Mouse (Mus musculus) forebrain, embryonic 10.5 days (tissue): ENCODE results near the gene Treml4. TPM values are rescaled to one million over a fixed set of nuclear protein-coding genes. Genes with fewer than 3 reads are reported as not detected.

Source experiments
- DNase-seq: peaks from one replicate; pipeline ENCODE4 v3.0.0-alpha.2; 2017; ENCODE audit warnings: low spot score; ENCODE audit errors: extremely low spot score
- H3K27ac ChIP-seq: fragments of 300-500 bp; sonication (generic); 2 replicates; pipeline ENCODE4 v1.5.1; 2016; ENCODE audit warnings: mild to moderate bottlenecking
- H3K27me3 ChIP-seq: fragments of 300-500 bp; sonication (generic); 2 replicates; pipeline ENCODE4 v1.6.1; 2016; ENCODE audit warnings: mild to moderate bottlenecking; ENCODE audit not compliant: poor library complexity, severe bottlenecking
- H3K36me3 ChIP-seq: fragments of 300-500 bp; sonication (generic); replicated peaks from 2 replicates; pipeline ENCODE4 v1.6.1; 2016; ENCODE audit warnings: mild to moderate bottlenecking, moderate library complexity
- H3K4me1 ChIP-seq: fragments of 300-500 bp; sonication (generic); 2 replicates; pipeline ENCODE4 v1.6.1; 2016
- H3K4me3 ChIP-seq: fragments of 300-500 bp; sonication (generic); 2 replicates; pipeline ENCODE4 v1.5.1; 2016; ENCODE audit warnings: mild to moderate bottlenecking, moderate library complexity
- H3K9me3 ChIP-seq: fragments of 300-500 bp; sonication (generic); 2 replicates; pipeline ENCODE4 v1.6.1; 2016; ENCODE audit warnings: mild to moderate bottlenecking, moderate library complexity
- WGBS: fragments of 180-500 bp; shearing (Covaris S2); methylation state at CpG from one replicate; pipeline ENCODE4 v1.1.7; 2016; 5-methylcytosine and 5-hydroxymethylcytosine counted together
- polyA plus RNA-seq: library from polyadenylated mRNA; unstranded; fragments of >200 nt; fragmentation: Nextera tagmentation; extraction: Ambion mirVana; gene quantifications from 2 replicates; pipeline ENCODE4 v1.2.1, GENCODE M21; 2016

Gene Treml4
- polyA plus RNA-seq, 1 experiment from 2014 or later, result not detected

DNA sequence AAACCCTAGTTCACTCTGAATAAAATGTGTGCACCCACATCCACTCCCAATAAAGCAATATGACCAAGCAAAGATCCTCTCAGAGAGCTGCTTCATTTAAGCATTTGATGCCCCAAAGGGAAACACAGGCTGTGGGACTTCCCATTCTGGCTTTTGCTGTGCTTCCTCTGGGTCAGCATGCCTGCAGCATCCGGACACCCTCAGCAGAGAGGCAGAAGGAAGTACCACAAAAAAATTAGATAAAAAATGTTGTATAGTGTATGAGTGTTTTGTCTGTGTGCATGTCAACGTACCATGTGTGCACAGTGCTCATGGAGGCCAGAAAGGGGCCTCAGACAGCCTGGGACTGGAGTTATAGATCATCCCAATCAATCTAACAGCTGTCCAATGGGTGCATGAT lies 2.2 kb upstream of the Treml4 start:
- Histone ChIP-seq H3K36me3 (no peaks in the 10 kb centered on the region), H3K4me1 (peaks cover 21% of the 10 kb centered on the region), H3K9me3 (peaks cover 13% of the 10 kb centered on the region; the same call in 1 of the 2 replicates), H3K4me3 (no peak overlapping the region), H3K27me3 (peaks cover 39% of the 10 kb centered on the region), H3K27ac (no peak overlapping the region)
- DNase-seq, result no peak
- 88% methylated on average over 2 of the region's 2 CpGs for WGBS

DNA sequence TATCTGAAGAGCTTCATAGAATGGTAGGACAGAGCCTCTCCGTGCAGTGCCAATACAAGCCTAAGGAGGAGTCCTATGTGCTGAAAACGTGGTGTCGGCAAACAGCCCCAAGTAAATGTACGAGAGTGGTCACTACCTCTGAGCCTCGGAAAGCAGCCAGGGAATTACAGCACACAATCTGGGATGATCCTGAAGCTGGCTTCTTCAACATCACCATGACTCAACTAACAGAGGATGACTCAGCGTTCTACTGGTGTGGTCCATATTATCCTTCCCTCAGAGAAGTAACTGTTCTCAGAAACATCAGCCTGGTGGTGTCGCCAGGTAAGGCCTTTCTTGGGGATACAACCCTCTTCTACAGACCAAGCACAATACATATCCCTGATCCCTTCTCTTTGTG lies 567 bp downstream of the Treml4 start:
- Histone ChIP-seq H3K9me3 (peaks cover 3% of the 10 kb centered on the region; the same call in 1 of the 2 replicates), H3K27me3 (peaks cover 56% of the 10 kb centered on the region), H3K27ac (no peak overlapping the region; the same call in 1 of the 2 replicates), H3K4me3 (no peak overlapping the region), H3K4me1 (peaks cover 29% of the 10 kb centered on the region), H3K36me3 (no peaks in the 10 kb centered on the region)
- WGBS, result 93% methylated on average over 7 of the region's 7 CpGs
- DNase-seq, result no peak

DNA sequence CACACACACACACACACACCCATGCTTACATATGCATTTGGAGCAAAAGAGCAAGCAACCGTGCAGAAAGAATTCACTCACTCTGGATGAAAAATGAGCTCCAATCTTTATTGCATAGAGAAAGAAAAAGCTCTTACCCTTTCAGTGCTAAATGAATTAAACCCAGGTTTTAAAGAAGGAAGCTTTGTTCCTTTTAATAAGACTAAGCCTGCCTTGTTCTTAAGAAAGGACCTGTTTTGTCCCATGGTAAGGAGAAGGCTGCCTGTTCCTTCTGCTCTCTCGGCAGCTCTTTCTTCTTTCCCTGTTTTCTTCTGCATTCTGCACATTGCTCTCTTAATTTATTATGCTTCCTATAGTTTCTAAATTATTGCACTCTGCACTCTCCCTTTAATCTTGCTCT lies 2.0 kb downstream of the Treml4 start:
- DNase-seq, result peak; percentile 36
- 0 out of 2 replicates have a peak overlapping the region, but pooled peaks have one; percentile 48 for H3K27ac ChIP-seq

DNA sequence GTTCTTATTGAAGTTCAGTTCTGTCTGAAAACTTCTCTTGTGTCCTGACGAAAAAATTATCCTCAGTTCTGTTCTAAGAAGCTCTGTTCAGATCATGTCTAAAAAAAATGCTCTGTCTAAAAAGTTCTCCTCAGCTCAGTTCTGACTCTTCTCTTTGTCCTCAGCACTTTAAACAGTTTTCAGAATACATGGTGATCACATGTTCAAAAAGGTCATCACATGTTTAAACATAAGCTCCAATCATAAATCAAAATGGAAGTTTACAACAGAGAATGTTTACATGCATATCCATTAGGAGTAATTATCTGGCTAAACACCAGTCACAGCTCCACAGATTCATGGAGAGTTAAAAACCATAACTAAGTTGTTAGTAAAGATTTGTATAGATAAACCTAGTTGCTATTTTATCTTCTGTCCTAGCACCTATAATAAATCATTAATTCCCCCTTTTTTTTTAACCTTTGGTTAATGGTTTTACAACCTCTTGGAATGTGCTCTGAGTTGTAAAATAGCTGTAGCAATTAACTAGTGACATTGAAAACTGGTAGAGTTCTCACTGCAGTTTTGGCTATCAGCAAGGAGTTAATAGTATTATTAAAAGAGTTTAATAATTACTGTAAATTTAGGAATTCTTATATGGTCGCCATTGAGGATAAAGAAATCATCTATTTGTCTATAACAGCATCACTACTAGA lies 2.7 kb downstream of the Treml4 start:
- Histone ChIP-seq H3K36me3 (no peaks in the 10 kb centered on the region), H3K4me3 (no peak overlapping the region), H3K4me1 (peaks cover 29% of the 10 kb centered on the region), H3K27me3 (peaks cover 59% of the 10 kb centered on the region), H3K9me3 (no peaks in the 10 kb centered on the region), H3K27ac (0 out of 2 replicates have a peak overlapping the region, but pooled peaks have one; percentile 48)
- WGBS, result 42% methylated on average over 2 of the region's 2 CpGs
- no peak for DNase-seq

More for the DNA sequence above, 2.0 kb downstream of the Treml4 start:
- no peaks in the 10 kb centered on the region for H3K9me3 ChIP-seq
- no peak overlapping the region for H3K4me3 ChIP-seq
- peaks cover 29% of the 10 kb centered on the region for H3K4me1 ChIP-seq
- H3K36me3 ChIP-seq, result no peaks in the 10 kb centered on the region
- 19% methylated on average over 2 of the region's 2 CpGs for WGBS
- peaks cover 62% of the 10 kb centered on the region for H3K27me3 ChIP-seq

DNA sequence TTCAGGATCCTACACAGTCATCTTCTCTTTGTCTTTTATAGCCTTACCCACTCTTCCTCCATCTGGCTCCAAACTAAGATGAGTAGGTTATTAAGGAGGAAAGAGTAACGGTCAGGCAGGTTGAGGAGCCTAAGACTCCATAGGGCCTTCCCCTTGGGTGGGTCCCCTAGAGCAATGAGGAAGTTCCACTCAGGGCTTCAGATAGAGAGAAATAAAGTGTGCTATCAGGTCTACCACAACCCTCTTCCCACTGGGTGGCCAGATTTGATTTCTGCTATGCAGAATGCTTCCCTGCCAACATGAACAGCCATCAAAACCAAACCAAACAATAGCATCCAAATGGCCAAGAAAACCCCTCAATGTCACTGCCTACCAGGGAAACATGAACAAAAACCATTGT lies 3.5 kb downstream of the Treml4 start:
- H3K27me3 ChIP-seq, result peaks cover 53% of the 10 kb centered on the region
- H3K4me3 ChIP-seq, result no peak overlapping the region
- H3K36me3 ChIP-seq, result no peaks in the 10 kb centered on the region
- 95% methylated on average over 1 of the region's 1 CpGs for WGBS
- H3K9me3 ChIP-seq, result no peaks in the 10 kb centered on the region
- DNase-seq, result no peak
- peaks cover 29% of the 10 kb centered on the region for H3K4me1 ChIP-seq
- H3K27ac ChIP-seq, result no peak overlapping the region

DNA sequence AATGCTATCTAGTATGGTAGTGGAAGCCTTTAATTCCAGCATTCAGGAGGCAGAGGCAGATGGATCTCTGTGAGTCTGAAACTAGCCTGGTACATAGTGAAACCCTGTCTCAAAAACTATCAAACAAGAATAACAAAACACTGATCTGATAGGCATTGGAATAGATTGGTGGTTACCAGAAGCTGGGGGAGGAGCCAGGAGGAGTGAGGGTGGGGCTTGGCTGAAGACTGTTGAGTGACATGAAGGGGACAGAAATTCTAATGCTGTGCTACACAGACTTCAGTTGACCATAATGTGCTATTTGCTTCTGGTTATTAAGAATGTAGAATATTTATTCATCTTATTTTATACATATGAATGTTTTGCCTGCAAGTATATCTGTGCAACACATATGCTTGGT lies 4.2 kb downstream of the Treml4 start:
- Histone ChIP-seq H3K4me1 (peaks cover 29% of the 10 kb centered on the region), H3K9me3 (no peaks in the 10 kb centered on the region), H3K27me3 (peaks cover 50% of the 10 kb centered on the region), H3K36me3 (no peaks in the 10 kb centered on the region), H3K27ac (no peak overlapping the region), H3K4me3 (no peak overlapping the region)
- DNase-seq, result no peak

DNA sequence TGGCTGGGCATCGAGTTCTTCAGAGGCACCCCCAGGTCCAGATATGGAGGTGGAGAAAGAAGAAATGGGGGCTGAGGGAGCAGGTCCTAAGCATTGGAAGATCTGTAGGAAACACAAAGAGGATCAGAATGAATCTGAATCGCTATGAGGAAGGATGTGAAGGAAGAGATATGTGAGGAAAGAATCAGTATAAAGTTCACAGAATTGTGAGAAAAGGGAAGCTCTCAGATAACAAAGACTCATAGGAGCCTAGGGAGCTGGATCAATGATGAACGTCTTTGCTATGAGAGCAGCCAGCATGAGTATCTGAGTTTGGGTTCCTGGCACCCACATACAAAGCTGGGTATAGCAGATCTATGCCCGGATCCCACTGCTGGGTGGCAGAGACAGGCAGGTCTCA lies 5.7 kb downstream of the Treml4 start:
- Histone ChIP-seq H3K27ac (no peak overlapping the region), H3K27me3 (peaks cover 39% of the 10 kb centered on the region), H3K4me1 (peaks cover 28% of the 10 kb centered on the region), H3K36me3 (no peaks in the 10 kb centered on the region), H3K9me3 (no peaks in the 10 kb centered on the region), H3K4me3 (no peak overlapping the region)
- 80% methylated on average over 4 of the region's 4 CpGs for WGBS
- DNase-seq, result no peak

DNA sequence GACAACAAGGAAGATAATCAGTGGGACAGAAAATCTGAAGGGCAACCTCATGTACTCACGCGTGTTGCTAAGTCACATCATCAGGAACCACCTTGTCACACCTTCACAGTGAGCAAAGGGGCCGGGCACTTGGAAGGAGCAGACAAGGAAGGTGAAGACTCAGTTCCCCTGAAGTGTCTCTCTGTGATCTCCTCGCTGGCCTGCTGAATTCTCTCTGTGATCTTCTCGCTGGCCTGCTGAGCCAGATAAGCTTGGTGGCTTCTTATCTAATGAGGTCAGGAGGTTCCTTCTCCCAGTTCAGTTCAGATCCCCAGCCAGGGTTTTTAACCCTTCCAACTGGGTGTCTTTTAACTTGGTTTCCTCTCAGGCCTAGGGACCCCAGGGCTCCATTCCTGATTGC lies 8.1 kb downstream of the Treml4 start:
- Histone ChIP-seq H3K27ac (peak overlapping the region; percentile 9; the same call in 1 of the 2 replicates), H3K36me3 (no peaks in the 10 kb centered on the region), H3K4me3 (no peak overlapping the region), H3K4me1 (peaks cover 16% of the 10 kb centered on the region), H3K9me3 (no peaks in the 10 kb centered on the region), H3K27me3 (peaks cover 32% of the 10 kb centered on the region)
- WGBS, result 86% methylated on average over 5 of the region's 5 CpGs
- DNase-seq, result no peak

DNA sequence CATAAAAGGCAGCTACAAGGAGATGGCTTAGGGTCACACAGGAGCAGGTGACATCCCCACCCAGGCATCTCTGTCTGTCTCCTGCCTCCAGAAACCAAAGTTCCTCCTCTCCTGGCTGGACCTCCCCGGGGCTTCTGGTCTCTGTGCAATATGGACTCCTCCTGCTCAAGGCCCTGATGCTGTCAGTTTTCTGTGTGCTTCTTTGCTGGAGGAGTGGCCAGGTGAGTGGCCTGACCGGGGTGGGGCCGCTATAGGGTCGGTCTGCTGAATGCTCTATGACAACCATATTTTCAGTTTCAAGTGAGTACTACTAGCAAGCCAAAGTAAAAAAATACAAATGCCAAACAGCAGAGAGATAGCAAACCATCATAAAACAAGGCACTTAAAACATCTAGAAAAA lies 8.5 kb downstream of the Treml4 start:
- Histone ChIP-seq H3K9me3 (no peaks in the 10 kb centered on the region), H3K27ac (peak overlapping the region; percentile 9; the same call in 1 of the 2 replicates), H3K4me1 (peaks cover 12% of the 10 kb centered on the region), H3K4me3 (no peak overlapping the region), H3K36me3 (no peaks in the 10 kb centered on the region), H3K27me3 (peaks cover 27% of the 10 kb centered on the region)
- DNase-seq, result no peak
- 92% methylated on average over 4 of the region's 4 CpGs for WGBS

DNA sequence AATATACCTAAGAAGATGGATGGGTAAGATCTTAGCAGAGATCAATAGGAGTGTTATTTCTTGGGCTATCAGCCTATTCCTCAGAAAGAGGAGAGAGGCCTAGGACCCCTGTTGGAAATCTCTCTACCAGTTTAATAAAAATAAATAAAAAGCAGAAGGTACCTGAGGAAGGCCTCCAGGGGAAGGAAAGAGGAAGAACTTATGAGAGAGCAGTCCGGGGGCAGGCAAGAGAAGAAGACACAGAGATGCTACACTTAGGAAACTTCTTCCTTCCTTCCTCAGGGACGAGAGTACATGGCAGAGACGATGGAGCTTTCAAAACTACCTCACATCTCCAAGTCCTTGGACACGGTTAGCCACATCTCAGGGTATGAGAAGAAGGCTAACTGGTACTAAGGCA lies 10.0 kb downstream of the Treml4 start:
- Histone ChIP-seq H3K9me3 (no peaks in the 10 kb centered on the region), H3K27ac (no peak overlapping the region), H3K27me3 (peaks cover 20% of the 10 kb centered on the region; the same call in 1 of the 2 replicates), H3K36me3 (no peaks in the 10 kb centered on the region), H3K4me1 (peaks cover 11% of the 10 kb centered on the region), H3K4me3 (no peak overlapping the region)
- DNase-seq, result no peak
- WGBS, result 82% methylated on average over 4 of the region's 4 CpGs

DNA sequence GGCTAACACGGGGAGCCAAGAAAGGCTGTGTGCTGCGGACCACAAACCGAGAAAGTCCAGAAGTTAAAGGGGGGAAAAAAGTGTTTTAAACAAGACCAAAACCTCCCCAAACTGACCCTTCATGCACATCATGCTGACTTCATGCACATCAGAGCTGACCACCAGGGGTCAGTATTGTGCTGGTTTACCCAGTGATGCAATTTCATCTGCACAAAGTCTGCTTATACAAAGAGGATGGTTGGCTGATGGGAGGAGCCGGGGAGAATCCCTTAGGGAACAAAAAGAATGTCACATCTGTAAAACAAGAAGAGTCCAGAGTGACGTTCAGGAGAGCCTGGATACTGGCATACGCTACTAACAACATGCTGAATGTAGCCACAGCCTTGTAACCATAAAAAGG lies 10.8 kb downstream of the Treml4 start:
- Histone ChIP-seq H3K9me3 (no peaks in the 10 kb centered on the region), H3K27ac (no peak overlapping the region), H3K4me3 (no peak overlapping the region), H3K4me1 (peaks cover 11% of the 10 kb centered on the region), H3K36me3 (no peaks in the 10 kb centered on the region), H3K27me3 (peaks cover 12% of the 10 kb centered on the region; the same call in 1 of the 2 replicates)
- DNase-seq, result peak; percentile 76
- WGBS, result 35% methylated on average over 6 of the region's 6 CpGs

DNA sequence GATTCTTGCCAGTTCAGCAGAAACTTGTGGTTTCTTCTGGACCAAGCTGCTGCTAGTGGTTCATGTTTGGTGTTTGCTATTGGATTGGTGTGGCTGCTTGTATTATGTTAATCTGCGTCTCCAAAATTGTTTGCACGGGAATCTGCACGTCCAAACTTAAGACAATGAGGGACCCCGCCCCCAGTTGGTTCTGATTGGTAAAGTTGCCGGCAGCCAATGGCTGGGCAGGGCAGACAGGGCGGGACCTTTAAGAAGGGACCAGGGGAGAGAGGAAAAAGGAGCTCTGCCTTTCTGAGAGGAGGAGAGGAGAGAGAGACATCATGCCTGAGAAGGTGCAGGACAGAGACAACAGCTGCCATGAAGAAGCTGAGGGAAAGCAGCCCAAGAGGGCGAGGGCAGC lies 11.6 kb downstream of the Treml4 start:
- Histone ChIP-seq H3K9me3 (no peaks in the 10 kb centered on the region), H3K27me3 (peaks cover 9% of the 10 kb centered on the region; the same call in 1 of the 2 replicates), H3K36me3 (no peaks in the 10 kb centered on the region), H3K4me1 (peaks cover 14% of the 10 kb centered on the region), H3K4me3 (no peak overlapping the region), H3K27ac (0 out of 2 replicates have a peak overlapping the region, but pooled peaks have one; percentile 25)
- 65% methylated on average over 7 of the region's 7 CpGs for WGBS
- no peak for DNase-seq

DNA sequence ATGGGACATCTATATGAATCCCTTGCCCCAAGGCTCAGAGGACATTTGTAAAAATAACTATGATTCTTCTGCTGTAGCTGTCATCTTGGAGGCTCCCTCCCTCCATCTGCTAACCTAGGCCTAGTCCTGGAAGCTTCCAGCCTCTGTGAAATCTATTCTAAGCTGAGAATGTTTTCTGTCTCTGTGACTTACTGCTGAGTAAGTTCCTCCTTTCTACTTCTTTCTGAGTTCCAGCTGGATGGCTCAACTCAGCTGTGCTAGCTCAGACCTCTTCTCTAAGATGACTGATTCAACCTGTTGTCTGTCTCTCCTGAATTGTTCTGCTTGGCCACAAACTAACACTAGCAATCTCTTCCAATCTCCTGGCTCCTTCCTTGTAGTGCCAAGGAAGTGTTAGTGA lies 14.3 kb downstream of the Treml4 start:
- no peak overlapping the region for H3K4me3 ChIP-seq
- H3K36me3 ChIP-seq, result no peaks in the 10 kb centered on the region
- no peaks in the 10 kb centered on the region for H3K9me3 ChIP-seq

More for the DNA sequence above, 14.3 kb downstream of the Treml4 start:
- Histone ChIP-seq H3K4me1 (peaks cover 39% of the 10 kb centered on the region), H3K27me3 (peaks cover 4% of the 10 kb centered on the region; the same call in 1 of the 2 replicates), H3K27ac (no peak overlapping the region)
- DNase-seq, result no peak
